ENCODE assay signal across 17 mouse cellular contexts in the genomic region with DNA sequence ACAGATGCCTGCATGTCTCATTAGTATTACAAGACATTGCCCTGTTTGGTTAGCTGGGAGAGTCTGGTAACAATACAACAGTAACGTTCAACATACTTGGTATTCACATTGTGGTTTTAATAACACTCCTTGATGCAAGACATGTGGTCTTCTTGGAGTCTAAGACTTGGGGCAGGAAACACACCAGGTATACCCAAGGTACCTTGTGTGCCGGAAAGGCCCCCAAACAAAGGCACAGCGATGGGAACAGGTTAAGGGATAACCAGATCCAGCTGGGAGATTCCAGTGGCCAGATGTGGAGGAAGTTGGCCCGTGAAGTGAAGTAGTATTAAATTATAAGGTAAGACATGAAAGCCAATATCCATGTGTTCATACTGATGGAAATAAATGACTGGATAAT.
"Had no signal": no experiment of that assay in that cellular context is flagged by ENCODE, and none has a peak within 500 bp of the region (broad histone marks: within the 10 kb centered on the region; RNA-seq: fewer than 3 reads in every experiment).

No protein-coding gene starts in this region.

- DNase-seq: lung, adult 18-20 months; lung, embryonic 14.5 days; lung, postnatal 10 days; lung, postnatal 4 days; right cerebral cortex, postnatal 14 days; thymus, adult 2 months; thymus, postnatal 25 days; thymus, postnatal 4 days had no signal

- H3K4me1 ChIP-seq: megakaryocyte, embryonic 14.5 days; midbrain, embryonic 13.5 days; midbrain, embryonic 15.5 days; neural tube, embryonic 13.5 days; neural tube, embryonic 15.5 days; stomach, embryonic 15.5 days had no signal

- ATAC-seq: midbrain, embryonic 13.5 days; midbrain, embryonic 15.5 days had no signal

- H3K4me2 ChIP-seq: lung, embryonic 14.5 days; midbrain, embryonic 11.5 days; midbrain, embryonic 13.5 days; midbrain, embryonic 15.5 days; neural tube, embryonic 13.5 days; neural tube, embryonic 15.5 days; stomach, embryonic 15.5 days had no signal

- H3K4me3 ChIP-seq: megakaryocyte, embryonic 14.5 days; midbrain, embryonic 13.5 days; midbrain, embryonic 15.5 days; myocyte; neural tube, embryonic 13.5 days; neural tube, embryonic 15.5 days; stomach, embryonic 15.5 days had no signal

- H3K36me3 ChIP-seq: midbrain, embryonic 13.5 days; midbrain, embryonic 15.5 days; neural tube, embryonic 13.5 days; neural tube, embryonic 15.5 days; stomach, embryonic 15.5 days had no signal

- H3K27me3 ChIP-seq: megakaryocyte, embryonic 14.5 days; midbrain, embryonic 13.5 days; midbrain, embryonic 15.5 days; neural tube, embryonic 13.5 days; neural tube, embryonic 15.5 days; stomach, embryonic 15.5 days had no signal

- H3K27ac ChIP-seq: midbrain, embryonic 13.5 days; midbrain, embryonic 15.5 days; neural tube, embryonic 13.5 days; neural tube, embryonic 15.5 days; stomach, embryonic 15.5 days; stomach, postnatal 0 days had no signal

- H3K9ac ChIP-seq: lung, embryonic 14.5 days; midbrain, embryonic 13.5 days; midbrain, embryonic 15.5 days; neural tube, embryonic 13.5 days; neural tube, embryonic 15.5 days; stomach, embryonic 15.5 days had no signal

- H3K9me3 ChIP-seq: midbrain, embryonic 13.5 days; midbrain, embryonic 15.5 days; neural tube, embryonic 13.5 days; neural tube, embryonic 15.5 days; stomach, embryonic 15.5 days had no signal
